Mouse (Mus musculus): ENCODE results near the gene Chst13. TPM values are rescaled to one million over a fixed set of nuclear protein-coding genes. Genes with fewer than 3 reads are reported as not detected.

Chst13 gene
- polyA plus RNA-seq, 1 experiment from 2014 or later: 0.10 TPM

DNA sequence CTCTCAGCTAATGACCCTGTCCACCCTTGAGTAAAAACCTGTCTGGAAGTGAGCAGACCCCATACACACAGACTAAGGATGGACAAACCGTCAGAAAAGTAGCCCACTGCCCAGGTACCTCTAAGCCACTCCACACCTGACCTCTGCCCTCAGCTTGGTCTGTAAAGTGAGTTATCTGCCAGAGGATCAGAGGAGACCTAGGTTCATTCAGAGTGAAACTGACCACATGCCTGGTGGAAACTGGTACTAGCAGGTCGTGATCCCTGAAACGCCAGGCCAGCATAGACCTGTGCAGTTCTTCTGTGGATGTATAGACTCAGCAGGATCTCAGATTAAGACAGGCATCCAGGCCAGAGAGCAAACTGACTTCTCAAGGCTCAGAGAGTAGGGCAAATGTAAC lies 522 bp downstream of the Chst13 start:
- no peak overlapping the region for H3K4me3 ChIP-seq (ENCODE audit: low read depth, low read length)

DNA sequence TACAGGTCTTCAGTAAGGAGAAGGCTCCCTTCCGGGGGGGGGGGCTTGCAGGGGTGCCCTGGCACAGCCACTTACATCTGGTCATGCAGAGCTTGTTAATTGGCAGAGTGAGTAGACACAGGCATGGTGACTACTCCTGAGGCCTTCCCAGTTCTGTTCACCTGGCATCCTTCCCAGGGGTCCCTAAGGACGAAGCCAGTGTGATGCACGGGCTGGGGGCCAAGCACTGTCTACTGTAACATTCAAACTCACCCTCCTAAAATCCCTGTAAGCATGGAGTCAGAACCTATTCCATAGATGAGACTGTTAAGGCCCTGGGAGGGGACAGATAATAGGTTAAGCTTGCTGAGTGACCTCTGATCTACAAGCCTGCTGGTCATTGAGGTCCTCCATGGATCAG lies 959 bp downstream of the Chst13 start:
- H3K27ac ChIP-seq (ENCODE audit: low read length): no peak overlapping the region
- no peaks in the 10 kb centered on the region for H3K4me1 ChIP-seq (ENCODE audit: insufficient read depth, low read depth, low read length)
- no peaks in the 10 kb centered on the region for H3K9me3 ChIP-seq (ENCODE audit: low read length)
- TF ChIP-seq CTCF (IDR thresholded peaks at IDR 0.05): no peak
- TF ChIP-seq EP300 (IDR thresholded peaks at IDR 0.05): no peak
- DNase-seq (ENCODE audit: low spot score) (no peak), ATAC-seq (no peak)
- no peak overlapping the region for H3K4me2 ChIP-seq (replicated peaks; ENCODE audit: low read depth, low read length)
- no peak overlapping the region for H3K4me3 ChIP-seq (ENCODE audit: low read depth, low read length)
- H3K36me3 ChIP-seq (ENCODE audit: insufficient read depth, low read length): no peaks in the 10 kb centered on the region
- H3K9ac ChIP-seq (replicated peaks; ENCODE audit: low read depth): no peak overlapping the region
- 60% methylated on average over 3 of the region's 3 CpGs for WGBS
- H3K27me3 ChIP-seq (replicated peaks; ENCODE audit: insufficient read depth, low read length): no peaks in the 10 kb centered on the region

More for the DNA sequence above, 522 bp downstream of the Chst13 start:
- WGBS: 46% methylated on average over 3 of the region's 3 CpGs
- DNase-seq (ENCODE audit: low spot score) (no peak), ATAC-seq (no peak)
- Histone ChIP-seq H3K27me3 (replicated peaks; ENCODE audit: insufficient read depth, low read length) (no peaks in the 10 kb centered on the region), H3K4me1 (ENCODE audit: insufficient read depth, low read depth, low read length) (no peaks in the 10 kb centered on the region), H3K9me3 (ENCODE audit: low read length) (no peaks in the 10 kb centered on the region), H3K27ac (ENCODE audit: low read length) (no peak overlapping the region), H3K36me3 (ENCODE audit: insufficient read depth, low read length) (no peaks in the 10 kb centered on the region), H3K4me2 (replicated peaks; ENCODE audit: low read depth, low read length) (no peak overlapping the region), H3K9ac (replicated peaks; ENCODE audit: low read depth) (no peak overlapping the region)
- no peak for TF ChIP-seq CTCF (IDR thresholded peaks at IDR 0.05)
- no peak for TF ChIP-seq EP300 (IDR thresholded peaks at IDR 0.05)

- Histone ChIP-seq H3K4me2 (replicated peaks; ENCODE audit: low read depth, low read length) (no peak overlapping the region), H3K4me1 (ENCODE audit: insufficient read depth, low read depth, low read length) (no peaks in the 10 kb centered on the region), H3K36me3 (ENCODE audit: insufficient read depth, low read length) (no peaks in the 10 kb centered on the region), H3K9ac (replicated peaks; ENCODE audit: low read depth) (no peak overlapping the region), H3K9me3 (ENCODE audit: low read length) (no peaks in the 10 kb centered on the region), H3K4me3 (ENCODE audit: low read depth, low read length) (no peak overlapping the region), H3K27ac (ENCODE audit: low read length) (no peak overlapping the region), H3K27me3 (replicated peaks; ENCODE audit: insufficient read depth, low read length) (no peaks in the 10 kb centered on the region)
- WGBS: 35% methylated on average over 4 of the region's 4 CpGs
- no peak for TF ChIP-seq EP300 (IDR thresholded peaks at IDR 0.05)
- no peak for TF ChIP-seq CTCF (IDR thresholded peaks at IDR 0.05)
- no peak for DNase-seq (ENCODE audit: low spot score)
- ATAC-seq: no peak
Measured at GRCm38 (mm10) chr6:90321811-90322210, 3.2 kb downstream of the Chst13 start.

DNA sequence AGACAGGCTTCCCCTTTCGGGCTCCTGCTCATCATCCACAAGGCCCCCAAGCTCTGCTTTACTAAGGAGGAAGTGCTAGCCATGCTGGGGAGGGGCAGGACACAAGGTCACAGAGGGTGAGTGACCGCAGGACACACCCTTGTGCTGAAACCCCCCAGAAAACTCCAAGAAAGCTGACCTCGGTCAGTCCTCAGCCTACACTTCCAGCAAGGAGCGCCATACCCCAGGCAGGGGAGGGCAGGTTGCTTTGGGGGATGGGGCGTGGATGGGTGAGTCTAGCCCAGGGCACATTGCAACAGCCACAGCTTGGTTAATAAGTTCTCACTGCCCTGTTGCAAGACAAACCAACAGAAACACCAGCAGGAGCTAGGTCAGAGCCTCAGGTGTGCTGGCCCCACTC lies 4.6 kb downstream of the Chst13 start:
- no peaks in the 10 kb centered on the region for H3K4me1 ChIP-seq (ENCODE audit: insufficient read depth, low read depth, low read length)
- 79% methylated on average over 5 of the region's 5 CpGs for WGBS
- ATAC-seq (no peak), DNase-seq (ENCODE audit: low spot score) (no peak)
- H3K4me2 ChIP-seq (replicated peaks; ENCODE audit: low read depth, low read length): no peak overlapping the region
- no peaks in the 10 kb centered on the region for H3K36me3 ChIP-seq (ENCODE audit: insufficient read depth, low read length)
- TF ChIP-seq CTCF (IDR thresholded peaks at IDR 0.05) (no peak), EP300 (IDR thresholded peaks at IDR 0.05) (no peak)
- H3K9me3 ChIP-seq (ENCODE audit: low read length): no peaks in the 10 kb centered on the region
- no peak overlapping the region for H3K4me3 ChIP-seq (ENCODE audit: low read depth, low read length)
- H3K27me3 ChIP-seq (replicated peaks; ENCODE audit: insufficient read depth, low read length): no peaks in the 10 kb centered on the region
- no peak overlapping the region for H3K27ac ChIP-seq (ENCODE audit: low read length)
- H3K9ac ChIP-seq (replicated peaks; ENCODE audit: low read depth): no peak overlapping the region

DNA sequence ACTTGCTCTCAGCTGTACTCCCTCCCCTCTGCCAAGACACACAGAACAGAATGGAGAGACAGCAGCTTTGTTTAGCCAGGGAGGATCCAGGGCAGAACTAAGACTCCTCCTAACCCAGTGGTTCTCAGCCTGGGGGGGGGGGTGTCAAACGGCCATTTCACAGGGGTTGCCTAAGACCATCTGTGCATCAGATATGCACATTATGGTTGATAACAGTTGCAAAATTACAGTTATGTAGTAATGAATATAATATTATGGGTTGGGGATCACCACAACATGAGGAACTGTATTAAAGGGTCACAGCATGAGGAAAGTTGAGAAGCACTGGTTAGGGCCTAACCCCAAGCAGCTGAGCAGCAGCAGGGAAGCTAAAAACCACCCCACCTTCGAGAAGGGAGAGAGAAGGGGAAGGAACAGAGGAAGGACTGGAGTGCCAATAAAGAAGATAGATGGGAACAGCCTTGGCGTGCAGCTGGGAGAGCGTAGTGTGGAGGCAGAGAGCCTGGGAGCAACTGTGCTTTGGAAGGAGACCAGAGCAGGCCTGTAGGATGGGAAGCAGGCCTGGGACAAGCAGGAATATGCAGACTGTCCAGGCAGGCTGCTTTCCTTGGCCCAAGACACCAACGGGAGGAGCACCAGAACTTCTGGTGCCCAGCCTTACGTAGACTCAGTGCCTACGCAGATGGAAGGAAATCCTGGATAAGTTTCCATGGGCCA lies 5.4 kb downstream of the Chst13 start:
- Histone ChIP-seq H3K4me1 (ENCODE audit: insufficient read depth, low read depth, low read length) (no peaks in the 10 kb centered on the region), H3K4me2 (replicated peaks; ENCODE audit: low read depth, low read length) (no peak overlapping the region), H3K27me3 (replicated peaks; ENCODE audit: insufficient read depth, low read length) (no peaks in the 10 kb centered on the region), H3K9me3 (ENCODE audit: low read length) (no peaks in the 10 kb centered on the region), H3K27ac (ENCODE audit: low read length) (no peak overlapping the region), H3K36me3 (ENCODE audit: insufficient read depth, low read length) (no peaks in the 10 kb centered on the region), H3K9ac (replicated peaks; ENCODE audit: low read depth) (no peak overlapping the region), H3K4me3 (ENCODE audit: low read depth, low read length) (no peak overlapping the region)
- TF ChIP-seq EP300 (IDR thresholded peaks at IDR 0.05): no peak
- no peak for TF ChIP-seq CTCF (IDR thresholded peaks at IDR 0.05)
- no peak for ATAC-seq
- no peak for DNase-seq (ENCODE audit: low spot score)
- 65% methylated on average over 7 of the region's 7 CpGs for WGBS

DNA sequence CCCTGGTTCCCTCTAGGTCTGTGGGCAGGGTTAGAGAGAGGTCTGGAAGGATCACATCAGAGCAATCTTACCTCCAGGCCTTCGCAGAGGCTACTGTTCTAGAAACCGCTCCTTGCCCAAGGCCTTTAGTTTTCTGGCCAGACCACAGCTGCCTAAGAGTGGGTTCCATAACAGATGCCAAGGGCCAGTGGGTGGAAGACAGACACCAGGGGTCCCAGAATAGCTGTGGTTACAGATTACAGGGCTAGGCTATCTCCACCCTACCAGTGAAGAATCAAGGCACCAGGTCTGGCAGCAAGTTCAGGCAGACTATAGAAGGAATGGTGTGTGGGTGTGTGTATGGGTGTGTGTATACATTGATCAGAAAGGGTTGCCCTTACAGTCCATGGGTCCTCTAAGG lies 6.0 kb downstream of the Chst13 start:
- no peak for DNase-seq (ENCODE audit: low spot score)
- H3K27ac ChIP-seq (ENCODE audit: low read length): no peak overlapping the region
- no peaks in the 10 kb centered on the region for H3K27me3 ChIP-seq (replicated peaks; ENCODE audit: insufficient read depth, low read length)
- WGBS: 93% methylated on average over 2 of the region's 2 CpGs
- no peak overlapping the region for H3K4me3 ChIP-seq (ENCODE audit: low read depth, low read length)
- ATAC-seq: no peak
- H3K9me3 ChIP-seq (ENCODE audit: low read length): no peaks in the 10 kb centered on the region
- no peaks in the 10 kb centered on the region for H3K36me3 ChIP-seq (ENCODE audit: insufficient read depth, low read length)
- H3K4me2 ChIP-seq (replicated peaks; ENCODE audit: low read depth, low read length): no peak overlapping the region
- TF ChIP-seq CTCF (IDR thresholded peaks at IDR 0.05) (no peak), EP300 (IDR thresholded peaks at IDR 0.05) (no peak)
- H3K4me1 ChIP-seq (ENCODE audit: insufficient read depth, low read depth, low read length): no peaks in the 10 kb centered on the region
- no peak overlapping the region for H3K9ac ChIP-seq (replicated peaks; ENCODE audit: low read depth)

Measured in lung, postnatal 0 days (tissue).